Mouse (Mus musculus) heart, adult 2 months (tissue): ENCODE results near the gene Rab3ip.
A peak's percentile ranks its signal among the peaks of the same experiment; 100 is the strongest.

Experiments used
- CTCF ChIP-seq: fragments of 200-600 bp; IDR thresholded peaks from 2 replicates; pipeline ENCODE4 v1.8.1; 2022; ENCODE audit warnings: antibody characterized with exemption, mild to moderate bottlenecking, moderate library complexity
- EP300 ChIP-seq: fragments of 200-500 bp; IDR thresholded peaks from 2 replicates; pipeline ENCODE4 v1.6.1; 2011; ENCODE audit warnings: low read depth, low read length, control low read depth; ENCODE audit not compliant: insufficient read depth
- POLR2A ChIP-seq: fragments of 200-500 bp; IDR thresholded peaks from 2 replicates; pipeline ENCODE4 v1.6.1; 2011; ENCODE audit warnings: mild to moderate bottlenecking, low read depth, low read length, control low read depth; ENCODE audit not compliant: insufficient read depth

GRCm38 (mm10) chr10:116930506-116930905, 20.1 kb downstream of the Rab3ip start:
- 0 out of 2 replicates have a peak, but pooled peaks have one; percentile 1 for TF ChIP-seq CTCF
- no peak for TF ChIP-seq POLR2A
- TF ChIP-seq EP300 = no peak
